Mouse (Mus musculus) E14TG2a.4 (cell line): Measurements from ENCODE around the gene Mterf1b.
"Not testable (repeated sequence)": the region's sequence is repeated elsewhere in the genome, so short reads cannot be mapped to it uniquely, and the experiment has no call there.

Source experiments
- H3K27me3 ChIP-seq: 2 replicates; pipeline ENCODE4 v1.6.1; 2014; ENCODE audit warnings: low read length, control low read depth; ENCODE audit not compliant: insufficient read depth
- H3K36me3 ChIP-seq: 2 replicates; pipeline ENCODE4 v1.6.1; 2014; ENCODE audit warnings: low read length, control low read depth; ENCODE audit not compliant: insufficient read depth
- H3K4me1 ChIP-seq: replicated peaks from 2 replicates; pipeline ENCODE4 v1.6.1; 2014; ENCODE audit warnings: low read depth, low read length, control low read depth
- H3K4me3 ChIP-seq: replicated peaks from 2 replicates; pipeline ENCODE4 v1.5.1; 2014; ENCODE audit warnings: mild to moderate bottlenecking, low read length
- H3K9me3 ChIP-seq: 2 replicates; pipeline ENCODE4 v1.6.1; 2014; ENCODE audit warnings: low read length, control low read depth
- CTCF ChIP-seq: conservative IDR thresholded peaks from 2 replicates; pipeline ENCODE4 v1.5.1; 2014; ENCODE audit warnings: low read length
- NANOG ChIP-seq: IDR thresholded peaks from 2 replicates; pipeline ENCODE4 v1.6.1; 2014; ENCODE audit warnings: borderline replicate concordance, low read length, mixed read lengths
- POU5F1 ChIP-seq: IDR thresholded peaks from 2 replicates; pipeline ENCODE4 v1.6.1; 2014; ENCODE audit warnings: low read length, borderline replicate concordance

The Mterf1b gene

GRCm38 (mm10) chr5:4193247-4193628 is 1.1 kb downstream of the Mterf1b start:
- H3K4me3 ChIP-seq: peak overlapping the region; percentile 80
- H3K9me3 ChIP-seq: 0 out of 2 replicates have a peak, but pooled peaks cover 4% of the 10 kb centered on the region
- no peaks in the 10 kb centered on the region for H3K36me3 ChIP-seq
- peaks cover 21% of the 10 kb centered on the region for H3K4me1 ChIP-seq
- TF ChIP-seq CTCF (no peak), NANOG (no peak), POU5F1 (no peak)
- H3K27me3 ChIP-seq: no peaks in the 10 kb centered on the region

GRCm38 (mm10) chr5:4194166-4194565 is 2.0 kb downstream of the Mterf1b start:
- Histone ChIP-seq H3K4me1 (peaks cover 21% of the 10 kb centered on the region), H3K9me3 (peaks cover 6% of the 10 kb centered on the region; the same call in 1 of the 2 replicates), H3K36me3 (no peaks in the 10 kb centered on the region)

DNA sequence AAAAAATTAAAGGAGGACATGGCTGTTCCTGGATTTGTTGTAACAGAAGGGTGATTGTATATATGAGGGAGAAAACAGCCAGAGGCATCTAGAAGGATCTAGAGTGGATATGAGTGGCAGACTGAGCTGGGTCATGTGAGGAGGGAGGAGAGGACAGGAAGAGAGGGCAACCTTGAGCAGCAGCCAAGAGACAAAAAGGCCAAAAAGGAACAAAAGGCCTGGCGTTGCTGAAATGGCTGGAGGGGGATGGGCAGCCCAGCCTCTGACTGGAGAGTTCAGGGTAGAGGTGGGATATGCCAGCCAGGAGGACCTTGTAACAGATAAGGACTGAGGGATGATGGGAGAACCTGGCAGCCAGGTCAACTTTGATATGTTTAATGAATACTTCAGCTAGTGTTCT is 2.9 kb downstream of the Mterf1b start:
- TF ChIP-seq CTCF (no peak), POU5F1 (no peak), NANOG (no peak)
- H3K4me3 ChIP-seq: no peak overlapping the region
- peaks cover 21% of the 10 kb centered on the region for H3K4me1 ChIP-seq
- H3K9me3 ChIP-seq: peaks cover 10% of the 10 kb centered on the region
- no peaks in the 10 kb centered on the region for H3K36me3 ChIP-seq
- H3K27me3 ChIP-seq: no peaks in the 10 kb centered on the region

More at GRCm38 (mm10) chr5:4194166-4194565, 2.0 kb downstream of the Mterf1b start:
- no peak overlapping the region for H3K4me3 ChIP-seq
- TF ChIP-seq NANOG (no peak), CTCF (no peak), POU5F1 (no peak)
- no peaks in the 10 kb centered on the region for H3K27me3 ChIP-seq

- Histone ChIP-seq H3K4me3 (no peak overlapping the region), H3K36me3 (no peaks in the 10 kb centered on the region), H3K27me3 (no peaks in the 10 kb centered on the region), H3K9me3 (peaks cover 15% of the 10 kb centered on the region), H3K4me1 (no peaks in the 10 kb centered on the region)
- TF ChIP-seq NANOG (no peak), POU5F1 (no peak), CTCF (peak; percentile 53)
Observed at GRCm38 (mm10) chr5:4201368-4201767, 9.2 kb downstream of the Mterf1b start.

DNA sequence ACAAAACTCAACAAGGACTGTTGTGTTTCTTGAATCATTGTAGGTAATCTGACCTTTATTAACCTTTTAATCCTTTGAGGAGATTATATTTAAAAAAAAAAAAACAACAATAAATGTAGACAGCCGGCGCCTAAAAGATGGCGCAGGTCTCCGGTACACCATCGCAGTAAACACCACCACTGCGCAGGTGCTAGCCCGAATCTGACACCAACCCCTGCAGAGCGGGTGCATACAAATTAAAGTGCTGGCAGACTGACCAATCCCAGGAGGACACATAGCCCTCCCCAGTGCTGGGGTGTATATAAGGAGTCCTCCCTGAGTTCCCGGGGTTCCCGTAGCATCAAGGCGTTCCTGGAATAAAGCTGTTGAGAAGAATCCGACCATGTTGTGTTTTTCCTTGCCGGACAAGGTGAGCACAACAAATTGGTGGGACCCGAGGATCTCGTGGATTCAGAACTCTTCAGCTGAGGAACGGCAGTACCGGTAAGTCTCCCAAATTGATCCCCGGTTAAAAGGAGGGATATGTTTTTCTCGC is 10.2 kb downstream of the Mterf1b start:
- H3K9me3 ChIP-seq: peaks cover 17% of the 10 kb centered on the region
- not testable (repeated sequence) for H3K27me3 ChIP-seq, H3K36me3 ChIP-seq, H3K4me1 ChIP-seq, H3K4me3 ChIP-seq

GRCm38 (mm10) chr5:4210082-4210481 is 17.9 kb downstream of the Mterf1b start:
- H3K4me1 ChIP-seq, H3K36me3 ChIP-seq, H3K27me3 ChIP-seq, H3K4me3 ChIP-seq: not testable (repeated sequence)
- H3K9me3 ChIP-seq: peaks cover 32% of the 10 kb centered on the region

DNA sequence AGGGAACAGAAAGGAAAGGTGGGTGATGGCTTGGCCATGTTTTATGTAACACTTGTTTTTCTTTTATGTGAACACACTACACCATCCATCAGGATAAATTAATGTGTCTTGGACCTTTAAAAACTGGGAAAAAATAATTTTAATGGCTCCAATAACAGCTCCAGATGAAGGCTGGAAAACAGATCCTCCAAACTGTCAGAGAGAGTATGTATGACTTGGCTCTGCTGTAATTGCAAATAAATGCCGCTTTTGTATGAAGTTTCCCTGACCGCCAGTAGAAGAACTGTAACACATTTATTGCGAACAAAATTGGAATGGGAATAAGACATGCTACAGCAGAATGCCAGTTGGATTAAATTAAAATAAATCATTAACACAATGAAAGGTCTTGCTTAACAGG is 29.1 kb downstream of the Mterf1b start:
- TF ChIP-seq NANOG: no peak
- Histone ChIP-seq H3K4me1 (no peaks in the 10 kb centered on the region), H3K4me3 (no peak overlapping the region), H3K36me3 (no peaks in the 10 kb centered on the region), H3K27me3 (no peaks in the 10 kb centered on the region), H3K9me3 (no peaks in the 10 kb centered on the region)

- H3K36me3 ChIP-seq: no peaks in the 10 kb centered on the region
- no peaks in the 10 kb centered on the region for H3K9me3 ChIP-seq
- H3K27me3 ChIP-seq: no peaks in the 10 kb centered on the region
- TF ChIP-seq NANOG (no peak), CTCF (no peak), POU5F1 (no peak)
- H3K4me3 ChIP-seq: no peak overlapping the region
- H3K4me1 ChIP-seq: no peaks in the 10 kb centered on the region
Observed at GRCm38 (mm10) chr5:4221981-4222623, 29.9 kb downstream of the Mterf1b start.

DNA sequence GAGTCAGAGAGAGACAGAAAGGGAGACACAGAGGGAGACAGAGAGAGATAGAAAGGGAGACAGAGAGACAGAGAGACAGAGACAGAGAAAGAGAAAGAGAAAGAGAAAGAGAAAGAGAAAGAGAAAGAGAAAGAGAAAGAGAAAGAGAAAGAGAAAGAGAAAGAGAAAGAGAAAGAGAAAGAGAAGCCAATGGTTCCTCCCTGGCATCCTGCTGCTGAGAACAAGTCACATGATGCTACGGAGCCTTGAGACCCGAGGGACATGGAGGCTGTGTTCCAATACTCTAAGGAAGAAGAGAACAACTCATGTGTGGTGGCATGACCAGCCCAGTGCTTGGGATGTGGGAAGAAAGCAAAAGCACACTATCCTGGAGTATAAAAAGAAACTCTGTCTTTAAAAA is 40.0 kb downstream of the Mterf1b start:
- H3K9me3 ChIP-seq: peaks cover 10% of the 10 kb centered on the region
- no peaks in the 10 kb centered on the region for H3K36me3 ChIP-seq
- no peak overlapping the region for H3K4me3 ChIP-seq
- TF ChIP-seq POU5F1: no peak
- no peak for TF ChIP-seq NANOG
- no peak for TF ChIP-seq CTCF
- H3K27me3 ChIP-seq: no peaks in the 10 kb centered on the region
- no peaks in the 10 kb centered on the region for H3K4me1 ChIP-seq
